Mouse (Mus musculus) neural tube, embryonic 12.5 days (tissue): ENCODE measurements around the gene Spred3. TPM values are rescaled to one million over a fixed set of nuclear protein-coding genes. Genes with fewer than 3 reads are reported as not detected.
A peak's percentile ranks its signal among the peaks of the same experiment; 100 is the strongest.

Source experiments
- ATAC-seq: fragments of 200-750 bp; cut with Nextera tagmentation; 2 replicates; pipeline ENCODE4 v1.8.0; 2017; ENCODE audit warnings: low read depth, mild to moderate bottlenecking, moderate TSS enrichment, moderate library complexity; ENCODE audit not compliant: low FRiP score
- H3K27ac ChIP-seq: fragments of 300-500 bp; sonication (generic); 2 replicates; pipeline ENCODE4 v1.5.1; 2016
- H3K27me3 ChIP-seq: fragments of 300-500 bp; sonication (generic); replicated peaks from 2 replicates; pipeline ENCODE4 v1.6.1; 2016; ENCODE audit warnings: mild to moderate bottlenecking
- H3K36me3 ChIP-seq: fragments of 300-500 bp; sonication (generic); 2 replicates; pipeline ENCODE4 v1.6.1; 2016; ENCODE audit warnings: mild to moderate bottlenecking
- H3K4me1 ChIP-seq: fragments of 300-500 bp; sonication (generic); 2 replicates; pipeline ENCODE4 v1.6.1; 2016
- H3K4me2 ChIP-seq: fragments of 300-500 bp; sonication (generic); replicated peaks from 2 replicates; pipeline ENCODE4 v1.6.1; 2016; ENCODE audit warnings: mild to moderate bottlenecking
- H3K4me3 ChIP-seq: fragments of 300-500 bp; sonication (generic); 2 replicates; pipeline ENCODE4 v1.5.1; 2016
- H3K9ac ChIP-seq: fragments of 300-500 bp; sonication (generic); 2 replicates; pipeline ENCODE4 v1.6.1; 2016; ENCODE audit warnings: mild to moderate bottlenecking
- H3K9me3 ChIP-seq: fragments of 300-500 bp; sonication (generic); 2 replicates; pipeline ENCODE4 v1.6.1; 2016; ENCODE audit warnings: mild to moderate bottlenecking
- WGBS: fragments of 180-500 bp; shearing (Covaris S2); methylation state at CpG from one replicate; pipeline ENCODE4 v1.1.7; 2016; 5-methylcytosine and 5-hydroxymethylcytosine counted together
- polyA plus RNA-seq: library from polyadenylated mRNA; unstranded; fragments of >200 nt; fragmentation: Nextera tagmentation; extraction: Ambion mirVana; gene quantifications from 2 replicates; pipeline ENCODE4 v1.2.1, GENCODE M21; 2016

Spred3 gene
- polyA plus RNA-seq, 1 experiment from 2014 or later = 9.0 TPM

DNA sequence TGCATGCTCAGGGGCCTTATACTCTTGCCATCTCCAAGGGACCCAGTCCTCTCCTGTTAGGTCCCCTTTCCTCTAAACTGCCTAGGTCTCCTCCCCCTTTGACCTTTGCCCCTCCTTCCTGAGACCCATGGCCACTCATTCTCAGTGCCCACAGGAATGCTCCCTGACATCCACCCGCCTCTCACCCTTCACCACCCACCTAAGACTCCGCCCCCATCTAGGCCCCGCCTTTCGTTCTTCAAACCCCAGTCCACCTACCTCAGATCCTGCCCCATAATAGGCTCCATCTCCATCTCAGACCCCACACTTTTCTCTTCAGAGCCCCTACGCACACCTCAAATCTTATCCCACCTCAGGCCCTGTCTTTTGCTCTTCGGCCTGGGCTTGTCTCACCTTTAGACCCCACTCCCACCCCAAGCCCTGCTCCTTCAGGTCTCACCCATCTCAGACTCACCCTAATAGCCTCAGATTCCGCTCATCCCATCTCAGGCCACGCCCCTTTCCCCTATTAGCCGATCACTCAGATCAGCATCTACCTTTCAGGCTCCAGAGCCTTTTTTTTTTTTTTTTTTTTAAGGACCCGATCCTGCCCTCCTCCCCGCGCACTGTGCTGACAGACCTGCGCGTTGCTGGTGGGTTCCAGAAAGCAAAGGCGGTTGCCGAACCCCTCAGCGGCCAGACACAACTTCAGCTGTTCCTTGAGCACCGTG, 51.9 kb downstream of the Spred3 start:
- no peaks in the 10 kb centered on the region for H3K36me3 ChIP-seq
- 12% methylated on average over 18 of the region's 18 CpGs for WGBS
- no peak overlapping the region for H3K4me2 ChIP-seq

DNA sequence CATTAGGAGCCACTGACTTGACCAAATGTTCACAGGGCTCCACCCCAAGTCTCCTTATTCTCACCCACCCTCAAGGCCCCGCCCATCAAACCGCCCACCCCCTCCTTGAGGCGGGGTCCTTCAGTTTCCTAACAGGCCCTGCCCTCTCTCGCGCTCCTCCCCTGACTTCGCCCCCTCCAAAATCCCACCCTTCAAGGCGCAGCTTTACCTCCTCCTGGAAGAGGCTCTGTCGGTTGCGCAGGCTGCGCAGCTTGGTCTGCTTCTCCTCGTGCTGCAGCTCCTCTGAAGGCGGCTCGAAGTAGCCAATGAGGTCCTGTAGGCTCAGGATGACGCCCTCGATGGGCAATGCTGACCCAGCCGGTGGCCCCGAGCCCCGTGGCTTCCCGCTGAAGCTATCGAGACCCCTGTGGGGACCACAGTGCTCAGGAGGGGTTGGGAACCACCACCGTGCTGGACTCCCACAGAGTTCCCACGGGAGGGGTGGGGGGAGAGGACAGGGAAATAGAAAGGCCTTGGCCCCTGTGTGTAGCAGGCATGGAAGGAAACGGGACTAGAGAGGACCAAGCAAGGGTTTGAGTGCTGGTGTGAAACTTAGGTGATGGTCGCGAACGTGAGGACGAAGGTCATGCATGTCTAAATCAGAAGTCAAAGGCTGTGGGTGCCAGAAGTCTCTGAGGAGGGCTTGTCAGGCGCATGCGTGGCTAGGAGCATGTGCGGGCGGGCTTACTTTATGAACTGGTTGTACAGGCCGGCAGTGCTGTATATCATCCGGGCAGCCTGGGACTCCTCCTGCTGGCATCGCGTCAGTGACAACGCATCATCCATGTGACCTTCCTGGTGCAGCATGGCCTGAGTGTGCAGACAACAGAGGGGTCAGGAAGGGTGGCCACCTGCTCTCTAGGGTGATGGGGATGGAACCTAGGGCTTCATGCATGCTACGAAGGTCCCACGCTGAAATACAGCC, 60.9 kb downstream of the Spred3 start:
- Histone ChIP-seq H3K36me3 (no peaks in the 10 kb centered on the region), H3K4me2 (peak overlapping the region; percentile 52), H3K9ac (0 out of 2 replicates have a peak overlapping the region, but pooled peaks have one; percentile 21), H3K27ac (no peak overlapping the region), H3K4me3 (no peak overlapping the region), H3K27me3 (0 out of 2 replicates have a peak, but pooled peaks cover 3% of the 10 kb centered on the region), H3K4me1 (peaks cover 6% of the 10 kb centered on the region), H3K9me3 (no peaks in the 10 kb centered on the region)
- ATAC-seq = no peak
- WGBS = 27% methylated on average over 38 of the region's 38 CpGs

More for the DNA sequence above, 51.9 kb downstream of the Spred3 start:
- Histone ChIP-seq H3K27me3 (no peaks in the 10 kb centered on the region), H3K4me1 (no peaks in the 10 kb centered on the region), H3K9me3 (no peaks in the 10 kb centered on the region), H3K27ac (no peak overlapping the region), H3K4me3 (no peak overlapping the region), H3K9ac (no peak overlapping the region)
- no peak for ATAC-seq

Other genes starting within 250 kb of the Spred3 start
- 186 and 192 TPM in 2 replicates for gene Actn4, start 208.1 kb downstream of the Spred3 start, polyA plus RNA-seq
- 327 and 336 TPM in 2 replicates for gene Eif3k, start 188.5 kb downstream of the Spred3 start, polyA plus RNA-seq
- gene Map4k1, start 188.4 kb downstream of the Spred3 start, polyA plus RNA-seq = 5.5 and 6.2 TPM in 2 replicates
- gene Ryr1, start 45.2 kb downstream of the Spred3 start, polyA plus RNA-seq = 4.4 and 5.0 TPM in 2 replicates
- gene Rasgrp4, start 35.6 kb downstream of the Spred3 start, polyA plus RNA-seq = 0.61 and 0.77 TPM in 2 replicates
- 30.8 and 33.7 TPM in 2 replicates for gene Fam98c, start 14.2 kb downstream of the Spred3 start, polyA plus RNA-seq
- gene Ggn, start 201 bp downstream of the Spred3 start, polyA plus RNA-seq = 0.86 and 0.95 TPM in 2 replicates
- 326 and 327 TPM in 2 replicates for gene Psmd8, start 10.3 kb upstream of the Spred3 start, polyA plus RNA-seq
- gene Catsperg1, start 43.6 kb upstream of the Spred3 start, polyA plus RNA-seq = 1.1 and 1.8 TPM in 2 replicates
- gene Kcnk6, start 62.1 kb upstream of the Spred3 start, polyA plus RNA-seq = 0.39 and 0.66 TPM in 2 replicates
- gene Yif1b, start 67.9 kb upstream of the Spred3 start, polyA plus RNA-seq = 80.2 and 82.0 TPM in 2 replicates
- 1.6 and 1.7 TPM in 2 replicates for gene 2200002D01Rik, start 78.1 kb upstream of the Spred3 start, polyA plus RNA-seq
- gene Spint2, start 111.5 kb upstream of the Spred3 start, polyA plus RNA-seq = 23.5 and 23.9 TPM in 2 replicates
- 57.5 and 72.1 TPM in 2 replicates for gene Ppp1r14a, start 118.9 kb upstream of the Spred3 start, polyA plus RNA-seq
- 105 and 118 TPM in 2 replicates for gene Dpf1, start 133.5 kb upstream of the Spred3 start, polyA plus RNA-seq